Mouse (Mus musculus) adrenal gland, adult (tissue): ENCODE measurements around the gene Chmp5.

Source experiments
- DNase-seq, 2 experiments: peaks; one replicate each; pipeline ENCODE4 v3.0.0; 2022 to 2023; ENCODE audit warnings: low spot score in 1 of 2; ENCODE audit not compliant: inconsistent age in 2 of 2

The Chmp5 gene

DNA sequence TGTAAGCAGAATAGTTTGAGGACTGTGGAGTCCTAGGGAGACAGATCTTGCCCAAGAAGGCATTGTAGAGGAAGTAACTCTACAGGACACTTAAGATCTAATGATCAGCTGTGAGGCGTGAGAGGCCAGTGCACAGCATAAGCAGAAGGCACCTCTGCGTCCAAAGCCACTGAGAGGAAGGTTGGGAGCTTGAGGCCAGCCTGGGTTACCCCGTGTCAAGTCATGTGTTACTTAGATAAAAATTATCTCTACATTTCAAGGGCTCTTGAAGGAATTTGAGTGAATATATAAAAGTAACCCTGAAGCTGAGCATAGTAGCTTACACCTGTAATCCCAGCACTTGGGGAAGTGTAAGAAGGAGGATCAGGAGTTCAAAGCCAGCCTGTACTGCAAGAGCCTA lies 65.1 kb downstream of the Chmp5 start:
- DNase-seq, result no peak
